Mouse (Mus musculus) MEL (cell line): ENCODE measurements around the gene Scimp.

ENCODE experiments used
- CTCF ChIP-seq, 3 experiments: IDR thresholded peaks in 2 of 3; conservative IDR thresholded peaks in 1 of 3; 2 replicates each; pipeline ENCODE4 v1.5.1; 2011 to 2012; ENCODE audit warnings: low read length in 3 of 3, low read depth in 2 of 3, mild to moderate bottlenecking in 2 of 3, improper control_type of control experiment in 1 of 3, inconsistent platforms in 1 of 3, mixed read lengths in 1 of 3, moderate library complexity in 1 of 3; ENCODE audit not compliant: control insufficient read depth in 1 of 3, insufficient read depth in 1 of 3, poor library complexity in 1 of 3, severe bottlenecking in 1 of 3
- POLR2A ChIP-seq, 2 experiments: IDR thresholded peaks; 2 replicates each; pipeline ENCODE4 v1.6.1; 2011 to 2012; ENCODE audit warnings: low read length in 2 of 2, mild to moderate bottlenecking in 2 of 2, control low read depth in 1 of 2, improper control_type of control experiment in 1 of 2, low read depth in 1 of 2, moderate library complexity in 1 of 2; ENCODE audit not compliant: control insufficient read depth in 1 of 2, insufficient read depth in 1 of 2, poor library complexity in 1 of 2

GRCm38 (mm10) chr11:70742117-70742516 lies 70.3 kb downstream of the Scimp start:
- TF ChIP-seq CTCF (IDR thresholded peaks at IDR 0.05 in 2 of 3, conservative IDR thresholded peaks at IDR 0.05 in 1 of 3; ENCODE audit: control insufficient read depth in 1 of 3, insufficient read depth in 1 of 3, low read depth in 2 of 3, low read length in 3 of 3, poor library complexity in 1 of 3, severe bottlenecking in 1 of 3) (no peak), POLR2A (IDR thresholded peaks at IDR 0.05; ENCODE audit: control insufficient read depth in 1 of 2, insufficient read depth in 1 of 2, low read depth in 1 of 2, low read length in 2 of 2, poor library complexity in 1 of 2) (no peak)
